Mouse (Mus musculus): ENCODE measurements around the gene Tmc6.

Gene Tmc6

DNA sequence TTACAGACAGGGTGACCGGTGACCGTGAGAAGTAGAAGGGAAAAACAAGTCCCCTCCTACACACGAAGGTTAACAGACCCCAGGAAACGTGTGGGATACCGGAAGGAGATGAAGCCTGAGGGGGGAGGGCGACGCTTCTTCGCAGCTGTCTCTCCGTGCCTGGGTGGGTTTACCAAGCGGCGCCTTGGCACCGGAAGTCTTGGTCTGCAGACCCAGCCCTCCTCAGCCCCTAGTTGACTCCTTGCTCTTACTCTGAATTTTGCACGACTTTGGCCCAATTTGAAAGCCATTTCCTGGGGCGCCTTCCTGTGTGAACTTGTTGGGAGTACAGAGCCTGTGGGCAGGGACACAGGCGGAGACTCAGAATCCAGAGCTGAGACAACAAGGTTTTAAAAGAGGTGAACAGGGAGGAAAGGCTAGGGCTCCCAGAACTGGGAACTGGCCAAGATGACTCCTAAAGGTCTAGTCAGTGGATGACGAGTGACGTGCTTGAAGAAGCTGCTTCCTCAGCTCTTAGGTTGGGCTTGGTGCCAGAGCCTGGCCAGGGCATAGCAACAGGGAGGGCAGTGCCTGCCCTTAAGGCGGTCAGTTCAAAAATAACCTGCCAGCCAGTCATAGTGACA is 688 bp downstream of the Tmc6 start:
- peak; percentile 73 to 78 for DNase-seq (ENCODE audit: low spot score in 2 of 2)

GRCm38 (mm10) chr11:117780582-117781111 is 1.4 kb downstream of the Tmc6 start:
- DNase-seq (ENCODE audit: low spot score in 2 of 2): peak; percentile 89 to 93

DNA sequence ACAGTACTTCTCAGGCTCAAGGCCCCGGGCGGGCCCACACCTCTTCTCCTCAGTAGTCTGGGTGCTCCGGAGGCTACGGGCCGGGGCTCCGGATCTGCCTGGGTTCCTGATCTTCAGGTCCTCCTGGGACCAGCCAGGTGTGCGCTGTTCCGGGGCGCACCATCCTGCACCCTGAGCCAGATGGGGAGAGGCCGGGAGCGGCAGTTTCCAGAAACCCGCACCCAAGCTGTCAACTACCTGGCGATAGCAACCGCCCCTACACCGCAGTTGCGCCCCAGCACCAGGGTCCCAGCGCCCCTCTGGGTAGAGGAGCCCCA is 1.8 kb downstream of the Tmc6 start:
- DNase-seq (ENCODE audit: low spot score in 2 of 2): peak in 1 of 2 experiments; percentile 23

DNA sequence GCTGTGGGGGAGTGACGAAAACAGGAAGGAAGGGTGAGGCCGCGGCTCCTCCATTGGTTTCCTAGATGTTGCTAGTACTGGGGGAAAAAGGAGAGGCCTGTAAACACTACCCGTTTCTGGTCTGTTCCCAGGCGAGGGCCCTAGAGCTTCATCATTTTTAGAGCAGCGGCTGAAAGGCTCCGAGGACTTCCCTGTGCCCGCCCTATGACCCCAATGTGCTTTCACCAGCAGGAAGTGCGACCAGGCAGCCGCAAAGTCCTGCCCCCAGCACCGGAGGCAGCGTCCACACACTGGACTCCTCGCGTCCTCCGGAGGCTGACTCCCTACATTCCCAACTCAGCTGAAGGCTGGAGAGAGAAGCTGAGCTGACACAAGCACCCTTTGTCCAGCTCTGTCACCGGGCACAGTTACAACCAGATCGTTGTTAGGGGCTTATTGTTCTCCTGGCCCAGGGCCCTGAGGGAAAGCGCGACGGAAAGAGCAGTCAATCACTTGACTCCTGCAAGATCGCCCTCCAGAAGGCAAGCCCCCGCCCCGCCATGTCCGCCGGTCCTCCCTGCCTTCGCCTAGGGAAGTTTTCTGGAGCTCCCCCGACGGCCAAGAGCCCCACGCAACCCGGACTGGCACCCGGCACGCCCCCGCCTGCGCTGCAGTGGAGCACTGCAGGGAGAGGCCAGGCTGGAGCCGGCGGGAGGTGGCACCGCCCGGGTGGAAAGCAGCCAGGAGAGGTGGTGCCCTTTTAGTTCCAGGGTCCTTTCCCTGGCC is 2.4 kb downstream of the Tmc6 start:
- peak; percentile 80 to 90 for DNase-seq (ENCODE audit: low spot score in 2 of 2)

DNA sequence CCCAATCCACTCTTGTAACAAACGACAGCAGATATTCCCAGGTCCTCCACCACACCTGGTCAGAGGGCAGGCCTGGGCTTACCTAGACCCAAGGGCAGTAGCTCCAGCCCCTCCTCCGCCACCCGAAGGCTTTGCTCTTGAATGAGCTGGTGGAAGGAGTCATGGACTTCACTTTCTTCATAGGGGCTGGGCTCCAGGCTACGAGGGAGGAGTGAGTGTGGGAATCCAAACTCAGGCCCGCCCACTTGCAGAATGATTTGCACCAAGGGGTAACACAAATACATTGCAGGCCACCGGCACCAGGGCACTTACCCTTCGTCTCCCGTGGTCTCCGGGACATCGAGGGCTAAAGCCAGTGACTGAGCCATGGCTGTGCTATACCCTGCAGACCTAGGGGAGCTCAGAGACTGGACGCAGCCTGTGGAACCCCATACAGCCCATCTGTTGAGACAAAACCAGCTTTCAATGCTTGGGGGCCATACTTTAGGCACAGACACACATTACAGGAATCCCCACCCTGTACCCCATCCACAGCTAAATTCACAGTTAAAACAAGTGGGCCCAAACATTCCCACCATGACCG is 3.1 kb downstream of the Tmc6 start:
- peak; percentile 33 to 47 for DNase-seq (ENCODE audit: low spot score in 2 of 2)

DNA sequence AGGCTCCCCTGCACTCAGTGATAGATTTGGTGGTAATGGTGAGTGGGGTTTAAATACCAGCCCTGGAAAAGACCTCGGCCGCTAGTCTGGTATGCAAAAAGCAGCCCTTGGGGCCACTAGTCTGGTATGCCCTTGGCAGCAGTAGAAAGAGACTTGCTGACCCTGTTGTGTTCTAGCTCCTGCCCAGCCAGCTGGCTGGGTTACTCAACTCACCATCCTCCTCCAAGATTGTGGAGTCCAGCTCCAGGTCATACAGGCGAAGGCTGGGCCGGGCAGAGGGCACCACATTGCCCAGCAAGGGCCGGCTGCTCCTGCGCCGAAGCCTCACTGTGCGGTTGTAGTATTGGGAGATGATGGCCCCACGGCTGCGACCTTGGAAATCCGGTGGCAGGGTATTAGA is 4.0 kb downstream of the Tmc6 start:
- DNase-seq (ENCODE audit: low spot score in 2 of 2): no peak

- DNase-seq (ENCODE audit: low spot score in 2 of 2): no peak
Observed at GRCm38 (mm10) chr11:117777111-117777510, 4.9 kb downstream of the Tmc6 start.

DNA sequence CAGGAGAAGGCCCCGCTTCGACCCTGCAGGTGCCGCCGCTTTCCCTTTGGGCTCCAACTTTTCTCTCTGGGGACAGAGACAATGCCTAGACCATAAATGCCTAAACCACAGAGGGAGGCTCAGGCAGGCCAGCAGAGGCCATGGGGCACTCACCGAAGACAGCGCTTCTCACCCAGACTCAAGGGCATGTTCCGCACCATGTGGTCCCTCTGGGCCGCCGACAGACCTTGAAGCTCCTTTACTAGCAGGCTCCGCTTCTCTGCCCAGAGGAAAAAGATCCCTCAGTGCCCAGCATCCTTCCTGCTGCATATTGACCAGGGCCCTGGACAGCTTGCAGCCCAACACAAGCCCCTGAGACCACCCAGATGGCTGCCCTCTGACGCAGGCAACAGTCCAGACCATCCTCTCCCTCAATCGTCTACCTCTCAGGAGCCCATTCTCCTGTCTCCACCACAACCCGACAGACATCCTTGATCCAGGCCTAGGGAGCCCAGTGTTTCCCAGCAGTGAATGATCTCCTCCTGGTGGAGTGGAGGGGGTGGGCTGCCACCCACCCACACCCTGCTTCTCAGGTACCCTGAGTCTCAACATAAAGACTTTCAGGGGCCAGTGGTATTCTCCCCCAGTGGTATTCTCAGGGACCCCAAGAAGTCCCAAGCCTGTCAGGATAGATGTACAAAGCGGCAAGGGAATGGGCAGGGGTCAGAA is 5.8 kb downstream of the Tmc6 start:
- DNase-seq (ENCODE audit: low spot score in 2 of 2): no peak

DNA sequence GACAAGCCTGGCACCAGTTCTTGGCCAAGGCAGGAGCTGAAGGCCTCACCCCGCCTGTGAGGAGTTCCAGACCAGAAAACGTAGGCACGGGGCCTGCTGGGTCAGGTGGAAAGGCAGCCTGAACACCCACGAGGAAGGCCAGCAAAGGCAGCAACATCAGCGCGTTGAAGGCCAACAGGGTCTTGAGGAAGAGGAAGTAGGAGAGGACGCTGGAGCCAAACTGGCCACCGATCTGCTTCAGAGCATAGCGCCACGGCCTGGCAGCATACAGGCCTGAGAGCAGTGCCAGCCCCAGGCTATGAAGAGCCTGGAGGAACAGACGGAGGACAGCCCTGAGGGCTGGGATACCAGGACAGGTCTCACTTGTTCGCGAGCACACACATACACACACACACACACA is 6.5 kb downstream of the Tmc6 start:
- no peak for DNase-seq (ENCODE audit: low spot score in 2 of 2)

GRCm38 (mm10) chr11:117774925-117775324 is 7.1 kb downstream of the Tmc6 start:
- peak in 1 of 2 experiments; percentile 36 for DNase-seq (ENCODE audit: low spot score in 2 of 2)

DNA sequence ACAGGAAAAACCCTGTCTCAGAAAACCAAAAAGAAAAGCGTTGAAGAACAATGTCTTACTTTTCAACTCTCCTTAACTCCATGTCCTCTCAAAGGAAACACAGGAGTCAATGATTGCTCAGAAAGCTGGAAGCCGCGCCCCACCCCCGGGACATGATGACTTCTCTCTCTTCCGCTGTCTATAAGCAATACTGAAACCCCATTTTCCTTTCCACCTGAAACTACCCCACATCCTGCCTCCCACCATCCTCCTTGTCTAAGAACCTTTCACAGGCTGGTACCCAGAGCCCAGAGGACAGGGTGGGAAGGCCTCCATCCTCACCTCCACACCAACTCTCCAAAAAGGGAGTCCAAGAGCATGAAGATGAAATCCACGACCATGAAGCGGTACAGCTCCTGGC is 9.6 kb downstream of the Tmc6 start:
- no peak for DNase-seq (ENCODE audit: low spot score in 2 of 2)

GRCm38 (mm10) chr11:117770407-117770806 is 11.6 kb downstream of the Tmc6 start:
- DNase-seq (ENCODE audit: low spot score in 2 of 2): no peak

- DNase-seq (ENCODE audit: low spot score in 2 of 2): no peak
Observed at GRCm38 (mm10) chr11:117769683-117770047, 12.3 kb downstream of the Tmc6 start.

- DNase-seq (ENCODE audit: low spot score in 2 of 2): no peak
Observed at GRCm38 (mm10) chr11:117768725-117769682, 13.0 kb downstream of the Tmc6 start.

GRCm38 (mm10) chr11:117766275-117766674 is 15.7 kb downstream of the Tmc6 start:
- no peak for DNase-seq (ENCODE audit: low spot score in 2 of 2)

GRCm38 (mm10) chr11:117765361-117765760 is 16.6 kb downstream of the Tmc6 start:
- no peak for DNase-seq (ENCODE audit: low spot score in 2 of 2)

DNA sequence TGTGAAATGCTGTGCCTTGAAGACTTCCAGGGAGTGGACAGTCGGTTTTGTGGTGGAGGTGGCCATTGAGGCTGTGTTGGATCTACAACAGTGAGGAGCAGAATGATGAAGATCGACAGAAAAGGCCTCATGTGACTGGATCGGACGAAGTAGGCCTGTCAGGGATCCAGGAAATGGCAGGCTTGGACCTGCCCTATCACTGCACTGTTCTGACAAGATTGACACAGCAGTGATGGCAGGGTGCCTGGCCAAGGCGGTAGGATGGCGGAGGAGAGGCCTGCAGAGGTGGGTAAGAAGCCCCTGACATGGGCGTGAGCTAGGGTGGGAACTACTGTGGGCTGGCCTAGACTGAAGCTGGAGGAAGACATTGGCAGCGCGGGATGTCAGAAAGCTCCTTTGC is 17.7 kb downstream of the Tmc6 start:
- no peak for DNase-seq (ENCODE audit: low spot score in 2 of 2)

DNA sequence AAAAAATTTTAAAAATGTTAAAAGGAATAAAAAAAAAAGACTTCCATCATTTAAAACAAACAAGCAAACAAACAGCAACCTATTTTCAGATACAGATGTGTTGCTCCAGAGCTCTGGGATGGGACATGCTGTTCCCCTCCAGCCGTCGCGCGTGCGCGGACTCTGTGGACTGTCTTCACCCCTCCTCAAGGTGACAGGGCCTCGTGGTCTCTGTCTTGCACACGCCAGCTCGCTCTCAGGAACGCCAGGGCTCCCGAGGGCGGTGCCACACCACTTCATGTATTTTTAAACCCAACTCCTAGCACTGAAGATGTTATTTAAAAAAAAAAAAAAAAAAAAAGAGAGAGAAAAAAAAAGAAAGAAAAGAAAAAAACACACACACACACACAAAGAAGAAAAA is 19.8 kb downstream of the Tmc6 start:
- DNase-seq (ENCODE audit: low spot score in 2 of 2): peak in 1 of 2 experiments; percentile 44

DNA sequence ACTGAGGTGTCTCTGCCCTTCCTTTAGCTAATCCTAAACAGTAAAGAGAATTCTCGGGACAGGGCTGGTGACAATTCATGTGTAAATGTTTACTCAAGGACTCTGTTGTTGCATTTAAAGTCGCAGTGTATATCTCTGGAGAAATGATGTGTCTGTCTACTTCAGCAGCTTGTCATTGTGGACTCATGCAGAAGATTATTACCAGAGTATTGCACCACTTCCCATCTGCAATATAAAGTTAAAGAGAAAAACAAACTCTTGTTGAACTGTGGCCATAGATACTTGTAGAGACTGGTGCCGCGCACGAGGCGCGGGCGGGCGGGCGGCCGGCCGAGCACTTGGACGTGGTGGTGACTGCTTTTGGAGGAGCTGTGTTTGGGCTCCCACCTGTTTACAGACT is 20.2 kb downstream of the Tmc6 start:
- DNase-seq (ENCODE audit: low spot score in 2 of 2): no peak

DNA sequence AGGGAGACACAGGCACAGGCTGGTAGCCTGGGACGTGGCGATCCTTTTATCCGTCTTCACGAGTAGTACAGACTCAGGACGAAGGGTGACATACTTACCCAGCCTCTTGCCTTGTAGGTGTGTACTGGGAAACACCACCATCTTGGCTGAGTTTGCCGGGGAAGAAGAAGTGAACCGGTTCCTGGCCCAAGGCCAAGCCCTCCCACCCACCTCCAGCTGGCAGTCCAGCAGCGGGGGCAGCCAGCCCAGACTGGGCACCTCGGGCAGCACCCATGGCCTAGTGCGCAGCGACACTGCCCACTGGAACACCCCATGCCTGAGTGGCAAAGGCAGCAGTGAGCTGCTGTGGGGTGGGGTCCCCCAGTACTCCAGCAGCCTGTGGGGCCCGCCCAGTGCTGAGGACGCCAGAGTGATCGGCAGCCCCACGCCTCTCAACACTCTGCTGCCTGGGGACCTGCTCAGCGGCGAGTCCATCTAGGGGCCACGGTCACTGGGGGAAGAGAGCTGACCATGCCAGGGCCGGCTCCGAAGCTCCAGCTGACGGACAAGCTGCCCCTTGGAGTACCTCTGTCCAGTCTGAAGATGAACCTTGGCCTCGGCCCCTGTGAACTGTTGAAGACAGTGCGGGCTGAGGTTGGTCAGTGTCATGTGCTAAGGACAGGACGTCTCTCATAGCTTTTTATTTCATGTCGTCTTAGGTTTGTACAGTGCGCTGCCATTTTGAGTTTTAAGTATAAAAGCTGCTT is 21.5 kb downstream of the Tmc6 start:
- no peak for DNase-seq (ENCODE audit: low spot score in 2 of 2)

GRCm38 (mm10) chr11:117759267-117759666 is 22.7 kb downstream of the Tmc6 start:
- no peak for DNase-seq (ENCODE audit: low spot score in 2 of 2)
